Mouse (Mus musculus): ENCODE data around the gene Sstr3.

Gene Sstr3

DNA sequence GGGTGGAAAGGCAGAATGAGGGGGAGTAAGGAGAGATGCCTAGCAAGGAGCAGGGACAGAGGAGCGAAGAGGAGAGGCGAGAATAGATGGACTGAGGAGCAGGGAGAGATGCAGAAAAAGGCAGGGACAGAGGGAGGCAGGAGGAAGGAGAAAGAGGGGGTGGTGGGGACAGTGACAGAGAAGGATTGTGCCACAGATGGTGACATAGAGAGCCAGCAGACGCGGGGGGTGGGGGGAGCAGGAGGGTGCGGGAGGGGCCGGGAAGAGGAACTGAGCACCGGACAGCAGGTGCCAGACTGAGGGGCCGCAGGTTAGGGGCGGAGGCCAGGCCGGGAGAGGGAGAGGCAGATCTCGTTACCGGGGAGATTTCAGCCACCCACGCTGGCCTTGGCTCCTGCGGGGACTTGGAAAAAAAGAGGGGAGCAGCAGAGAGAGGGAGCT, at the start of gene Sstr3:
Gene Sstr3 (minus strand): TSS at position 125 of the 441 bp plus-strand sequence.
- DNase-seq (ENCODE audit: low spot score): no peak

- DNase-seq (ENCODE audit: low spot score): no peak
Measured at GRCm38 (mm10) chr15:78593896-78594425, 49.5 kb upstream of the Sstr3 start.

GRCm38 (mm10) chr15:78592452-78592968, 48.0 kb upstream of the Sstr3 start:
- no peak for DNase-seq (ENCODE audit: low spot score)

DNA sequence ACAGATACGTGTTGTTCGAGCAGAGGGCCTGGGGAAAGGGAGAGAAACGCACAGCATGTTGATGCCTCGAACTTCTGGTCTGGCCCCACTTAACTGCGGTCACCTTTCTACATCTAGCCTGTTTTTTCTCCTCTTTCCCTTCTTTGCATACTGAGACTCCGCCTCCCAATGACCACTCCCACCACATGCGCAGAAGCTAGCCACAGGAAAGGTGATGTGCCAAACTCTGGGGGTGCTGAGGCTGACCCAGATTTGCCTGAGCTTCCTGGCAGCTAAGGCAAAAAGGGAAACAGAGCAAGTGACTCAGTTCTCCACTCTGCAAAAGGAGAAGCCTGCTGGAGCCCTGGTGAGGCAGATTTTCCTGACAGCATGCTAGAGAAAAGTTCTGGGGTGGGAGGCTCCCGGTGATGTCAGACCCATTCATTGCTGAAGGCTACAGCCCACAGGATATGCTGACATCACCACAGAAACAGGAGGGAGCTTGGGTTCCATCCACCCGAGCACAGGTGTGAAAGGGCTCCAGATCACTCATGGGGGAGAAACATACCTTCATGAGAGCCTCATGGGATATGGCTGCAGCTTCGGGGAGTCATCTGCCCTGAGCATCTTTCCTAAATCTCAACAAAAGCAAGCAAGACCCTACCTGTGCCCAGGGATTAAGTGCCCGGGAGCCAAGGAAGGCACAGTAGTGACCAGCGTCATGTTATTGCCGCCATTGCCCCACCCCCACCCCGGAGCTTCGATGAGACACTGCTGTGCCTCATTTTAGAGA, 47.4 kb upstream of the Sstr3 start:
- DNase-seq (ENCODE audit: low spot score): no peak

DNA sequence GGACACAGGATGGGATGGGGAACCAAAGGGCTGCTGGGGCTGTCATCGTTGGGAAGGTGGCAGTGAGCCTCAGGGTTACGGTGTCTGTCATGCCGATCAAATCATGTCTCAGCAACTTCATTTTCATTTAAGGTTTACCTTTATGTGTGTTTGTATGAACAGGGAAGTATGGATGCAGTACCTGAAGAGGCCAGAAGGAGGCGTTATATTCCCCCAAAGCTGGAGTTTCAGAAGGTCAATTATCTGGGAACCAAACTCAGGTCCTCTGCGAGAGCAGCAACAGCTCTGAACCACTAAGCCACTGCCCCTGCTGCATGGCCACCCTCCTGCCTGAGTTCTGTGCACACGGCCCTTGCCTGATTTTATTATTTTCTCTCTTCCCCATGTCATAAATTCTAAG, 46.3 kb upstream of the Sstr3 start:
- DNase-seq (ENCODE audit: low spot score): no peak

DNA sequence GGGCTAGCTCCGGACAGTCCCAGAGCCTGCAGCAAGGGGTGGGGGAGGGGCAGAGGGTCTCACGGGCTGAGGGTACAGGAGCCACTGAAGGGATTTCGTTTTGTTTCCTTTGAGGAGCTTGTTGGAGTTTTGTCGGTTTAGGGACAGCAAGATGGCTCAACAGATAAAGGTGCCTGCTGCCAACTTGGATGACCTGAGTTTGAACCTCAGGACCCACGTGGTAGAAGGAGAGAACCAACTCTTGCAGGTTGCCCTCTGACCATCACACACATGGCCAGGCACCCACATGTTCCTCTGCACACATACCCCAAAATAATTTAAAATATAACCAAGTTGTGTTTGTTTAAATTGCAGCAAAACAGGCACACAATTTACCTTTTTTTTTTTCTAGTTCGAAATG, 45.5 kb upstream of the Sstr3 start:
- DNase-seq (ENCODE audit: low spot score): no peak

GRCm38 (mm10) chr15:78588900-78589299, 44.4 kb upstream of the Sstr3 start:
- DNase-seq (ENCODE audit: low spot score): no peak

DNA sequence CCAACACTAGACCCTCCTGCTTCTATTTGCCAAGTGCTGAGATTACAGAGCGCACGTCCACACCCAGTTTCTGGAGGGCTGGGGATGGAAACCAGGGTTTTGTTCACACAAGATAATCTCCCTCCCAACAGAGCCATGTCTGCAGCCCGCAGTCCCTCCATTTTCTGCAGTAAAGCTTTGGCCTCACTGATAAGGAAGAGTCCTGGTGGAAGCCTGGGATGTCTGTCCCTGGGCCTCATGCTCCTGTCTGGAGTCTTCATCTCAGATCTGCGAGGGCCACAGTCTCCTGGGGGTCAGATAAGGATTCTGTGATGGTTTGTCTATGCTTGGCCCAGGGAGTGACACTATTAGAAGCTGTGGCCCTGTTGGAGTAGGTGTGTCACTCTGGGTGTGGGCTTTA, 43.6 kb upstream of the Sstr3 start:
- no peak for DNase-seq (ENCODE audit: low spot score)

DNA sequence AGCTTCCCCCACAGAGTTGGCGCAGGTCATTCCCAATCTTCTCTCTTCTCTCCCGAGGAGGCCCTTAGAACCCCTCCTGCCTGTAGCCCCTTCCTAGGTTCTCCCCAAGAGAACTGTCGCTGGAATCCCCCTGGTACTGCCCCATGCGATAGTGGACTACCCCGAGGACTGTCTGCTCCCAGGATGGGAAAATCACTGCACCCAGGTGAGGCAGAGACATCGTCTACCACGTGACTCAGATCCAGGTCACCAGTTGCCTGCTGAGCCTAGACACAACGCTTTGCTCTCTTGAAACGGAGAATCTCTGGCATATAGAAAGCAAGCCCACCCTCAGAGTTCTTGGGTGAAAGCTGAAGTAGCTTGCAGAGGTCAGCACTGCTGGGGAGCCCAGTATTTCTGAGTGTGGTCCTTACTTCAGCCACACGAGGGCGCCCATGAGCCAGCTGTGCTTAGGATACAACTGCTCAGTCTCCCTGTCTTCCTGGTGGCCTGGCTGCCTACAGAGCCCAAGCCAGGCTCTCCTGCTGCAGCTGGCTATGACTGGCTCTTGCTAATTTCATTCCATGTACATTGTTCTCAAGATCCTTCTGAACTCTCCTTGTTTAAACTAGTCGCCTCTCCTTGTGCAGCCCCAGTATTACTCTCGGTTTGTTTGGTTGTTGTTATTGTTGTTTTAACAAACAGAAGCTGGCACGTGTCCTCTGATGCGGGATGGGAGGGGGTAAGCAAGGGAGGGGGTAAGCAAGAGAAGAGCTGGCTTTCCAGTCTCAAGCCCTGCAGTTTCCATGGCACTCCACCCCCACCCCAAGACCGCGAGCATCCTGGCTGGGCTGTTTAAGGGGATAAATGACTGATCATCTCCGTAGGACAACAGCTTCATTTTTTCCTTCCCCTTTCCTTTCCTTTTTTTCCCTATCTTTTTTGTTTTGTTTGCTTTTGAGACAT, 42.8 kb upstream of the Sstr3 start:
- peak; percentile 74 for DNase-seq (ENCODE audit: low spot score)

DNA sequence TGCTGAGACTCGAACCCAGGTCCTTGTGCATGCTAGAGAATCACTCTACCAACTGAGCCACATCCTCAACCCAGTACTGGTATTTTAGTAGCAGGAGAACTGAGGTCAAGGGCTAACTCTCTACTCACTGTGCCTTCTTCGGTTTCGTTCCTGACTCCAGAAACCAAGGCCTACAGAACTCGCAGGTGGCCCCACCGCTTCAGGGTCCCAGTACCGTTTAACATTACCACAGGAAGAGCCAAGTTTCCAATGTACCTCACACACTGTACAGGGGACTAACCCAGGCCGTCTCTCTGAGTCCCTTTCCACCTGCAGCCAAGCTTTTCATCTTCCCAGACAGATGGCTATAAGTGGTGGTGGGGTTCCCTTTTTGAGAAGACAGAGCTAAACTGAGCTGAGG, 40.9 kb upstream of the Sstr3 start:
- no peak for DNase-seq (ENCODE audit: low spot score)

GRCm38 (mm10) chr15:78583352-78583751, 38.9 kb upstream of the Sstr3 start:
- DNase-seq (ENCODE audit: low spot score): no peak

GRCm38 (mm10) chr15:78576284-78576810, 31.9 kb upstream of the Sstr3 start:
- no peak for DNase-seq (ENCODE audit: low spot score)

DNA sequence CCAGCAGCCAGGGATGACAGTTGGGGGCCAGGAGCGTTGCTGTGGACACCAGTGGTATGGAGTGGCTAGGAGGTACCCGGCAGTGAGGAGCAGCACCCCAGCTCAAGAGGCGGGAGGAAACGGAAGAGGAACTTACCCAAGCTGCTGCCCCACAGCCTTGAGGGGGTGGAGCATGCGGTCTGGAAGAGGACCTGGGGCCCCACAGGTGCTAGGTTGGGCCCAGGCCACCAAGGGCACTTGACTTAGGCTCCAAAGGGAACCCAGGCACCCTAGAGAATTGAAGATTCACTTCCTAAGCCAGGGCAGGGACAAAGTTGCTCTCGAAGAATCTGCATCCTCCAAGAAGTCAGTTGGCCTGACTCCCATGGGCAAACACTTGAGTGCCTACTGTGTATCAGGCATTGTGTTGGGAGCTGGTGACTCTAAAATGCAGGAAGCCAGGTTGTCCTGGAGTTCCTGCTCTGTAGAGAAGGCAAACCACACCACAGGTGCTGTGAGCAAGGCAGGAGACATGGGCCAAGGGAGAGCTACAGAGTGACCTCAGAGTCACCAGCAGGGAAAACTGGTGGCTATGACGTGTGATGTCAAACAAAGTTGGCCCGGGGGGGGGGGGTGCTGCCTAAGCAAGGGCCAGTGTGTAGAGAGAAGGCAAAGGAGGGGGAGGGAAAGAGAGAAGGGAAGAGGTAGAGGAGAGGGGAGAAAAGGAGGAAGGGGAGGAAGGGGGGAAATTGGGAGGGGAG, 28.3 kb upstream of the Sstr3 start, which contains the start of gene Rac2:
Gene Rac2 (minus strand): TSS at position 126 of the 740 bp plus-strand sequence.
- no peak for DNase-seq (ENCODE audit: low spot score)

DNA sequence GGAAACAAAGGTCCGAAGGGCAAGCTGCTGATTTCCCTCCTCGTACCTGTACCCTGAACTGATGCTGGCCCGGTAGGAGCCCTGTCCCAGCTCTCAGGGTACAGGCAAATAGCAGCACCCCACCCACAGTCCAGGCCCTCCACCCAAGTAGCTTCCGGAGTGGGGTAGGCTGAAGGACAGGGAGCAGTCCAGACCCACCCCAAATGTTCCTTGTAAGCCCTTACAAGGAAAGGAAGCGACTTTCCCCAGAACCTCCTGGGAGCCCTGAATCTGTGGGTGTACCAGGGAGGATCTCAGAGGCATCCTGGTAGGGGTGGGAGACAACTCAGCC, 27.8 kb upstream of the Sstr3 start:
- DNase-seq (ENCODE audit: low spot score): no peak

DNA sequence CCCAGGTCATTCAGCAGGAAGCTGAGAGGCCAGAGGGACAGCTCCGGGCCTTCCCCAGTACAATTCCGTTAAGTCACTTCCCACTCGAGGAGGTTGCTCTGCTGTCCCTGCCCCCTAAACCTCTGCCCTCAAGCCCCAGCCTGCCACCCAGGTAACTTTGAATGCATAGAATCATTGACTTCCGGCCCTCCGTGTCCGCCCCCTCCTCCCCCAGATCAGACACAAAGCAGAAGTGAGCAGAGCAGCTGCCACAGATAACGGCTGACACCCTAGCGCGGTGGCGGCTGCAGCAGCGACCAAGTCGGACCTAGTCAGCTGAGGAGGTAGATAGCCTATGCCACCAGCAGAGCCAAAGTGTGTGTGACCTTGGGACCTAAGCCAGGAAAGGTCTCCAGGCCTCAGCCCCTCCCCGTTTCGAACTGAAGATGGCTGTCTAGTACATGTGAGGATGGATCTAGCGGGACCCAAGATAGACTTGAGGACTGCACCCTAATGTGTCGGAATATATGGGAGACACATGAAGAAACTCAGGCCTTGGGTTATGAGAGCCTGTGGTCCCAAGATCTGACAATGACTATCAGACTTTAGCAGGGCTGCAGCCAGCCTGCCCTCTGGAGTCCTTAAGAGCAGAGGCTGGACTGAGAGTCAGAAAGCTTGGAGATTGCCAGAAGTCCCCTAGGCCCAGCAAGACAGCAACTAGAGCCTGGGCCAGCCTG, 27.2 kb upstream of the Sstr3 start:
- no peak for DNase-seq (ENCODE audit: low spot score)

GRCm38 (mm10) chr15:78570170-78570569, 25.7 kb upstream of the Sstr3 start:
- DNase-seq (ENCODE audit: low spot score): no peak

- DNase-seq (ENCODE audit: low spot score): no peak
Measured at GRCm38 (mm10) chr15:78567608-78568120, 23.2 kb upstream of the Sstr3 start.

GRCm38 (mm10) chr15:78564764-78565435, 20.4 kb upstream of the Sstr3 start:
- DNase-seq (ENCODE audit: low spot score): no peak

- DNase-seq (ENCODE audit: low spot score): no peak
Measured at GRCm38 (mm10) chr15:78563937-78564336, 19.5 kb upstream of the Sstr3 start.

- no peak for DNase-seq (ENCODE audit: low spot score)
Measured at GRCm38 (mm10) chr15:78563344-78563743, 18.9 kb upstream of the Sstr3 start.
